Mouse (Mus musculus) CH12.LX (cell line): ENCODE results near the gene Arhgap35. TPM values are rescaled to one million over a fixed set of nuclear protein-coding genes. Genes with fewer than 3 reads are reported as not detected.

Source experiments
- polyA plus RNA-seq: library from polyadenylated mRNA; unstranded; fragments of >175 nt; gene quantifications from 2 replicates; pipeline ENCODE4 v1.2.1, GENCODE M21; 2012; ENCODE audit warnings: low read depth; ENCODE audit not compliant: insufficient read length
- total RNA-seq, 2 experiments: library from RNA; depleted of rRNA; stranded (reverse); fragments of 300-350 nt in 1 of 2; fragments of >200 nt in 1 of 2; gene quantifications; 2 replicates each; pipeline ENCODE4 v1.2.3; 2012 to 2014

Gene Arhgap35
- total and polyA plus RNA-seq, 3 experiments: 3.0 to 7.2 (median 5.3) TPM

Other genes with a start within 250 kb of the Arhgap35 start
- 146 and 181 TPM in 2 replicates for gene Sae1, start 227.2 kb downstream of the Arhgap35 start, total RNA-seq (2012; rRNA removed)
- 160 and 170 TPM in 2 replicates for gene Sae1, start 227.2 kb downstream of the Arhgap35 start, total RNA-seq (2014; rRNA removed)
- 271 and 298 TPM in 2 replicates for gene Sae1, start 227.2 kb downstream of the Arhgap35 start, polyA plus RNA-seq
- gene Zc3h4, start 214.1 kb downstream of the Arhgap35 start, total RNA-seq (2012; rRNA removed): 26.8 and 30.4 TPM in 2 replicates
- gene Zc3h4, start 214.1 kb downstream of the Arhgap35 start, total RNA-seq (2014; rRNA removed): 9.0 and 10.0 TPM in 2 replicates
- 34.0 and 44.2 TPM in 2 replicates for gene Zc3h4, start 214.1 kb downstream of the Arhgap35 start, polyA plus RNA-seq
- 89.1 and 97.8 TPM in 2 replicates for gene Tmem160, start 162.2 kb downstream of the Arhgap35 start, total RNA-seq (2012; rRNA removed)
- 28.8 and 30.9 TPM in 2 replicates for gene Tmem160, start 162.2 kb downstream of the Arhgap35 start, total RNA-seq (2014; rRNA removed)
- gene Tmem160, start 162.2 kb downstream of the Arhgap35 start, polyA plus RNA-seq: 48.9 and 54.4 TPM in 2 replicates
- gene Npas1, start 137.3 kb downstream of the Arhgap35 start, total RNA-seq (2012; rRNA removed): 0.08 and 0.17 TPM in 2 replicates
- gene Npas1, start 137.3 kb downstream of the Arhgap35 start, total RNA-seq (2014; rRNA removed): not detected in 2 replicates
- gene Npas1, start 137.3 kb downstream of the Arhgap35 start, polyA plus RNA-seq: 0.56 and 0.61 TPM in 2 replicates
- not detected in 2 replicates for gene Ceacam15, start 60.7 kb upstream of the Arhgap35 start, total RNA-seq (2012; rRNA removed)
- not detected in 2 replicates for gene Ceacam15, start 60.7 kb upstream of the Arhgap35 start, total RNA-seq (2014; rRNA removed)
- gene Ceacam15, start 60.7 kb upstream of the Arhgap35 start, polyA plus RNA-seq: not detected in 2 replicates
- gene Ceacam9, start 106.9 kb upstream of the Arhgap35 start, total RNA-seq (2012; rRNA removed): not detected in 2 replicates
- not detected in 2 replicates for gene Ceacam9, start 106.9 kb upstream of the Arhgap35 start, total RNA-seq (2014; rRNA removed)
- 0.21 TPM in 1 of 2 replicates, not detected in the other for gene Ceacam9, start 106.9 kb upstream of the Arhgap35 start, polyA plus RNA-seq
- gene Ap2s1, start 123.4 kb upstream of the Arhgap35 start, total RNA-seq (2012; rRNA removed): 232 and 234 TPM in 2 replicates
- 202 and 213 TPM in 2 replicates for gene Ap2s1, start 123.4 kb upstream of the Arhgap35 start, total RNA-seq (2014; rRNA removed)
- 167 and 180 TPM in 2 replicates for gene Ap2s1, start 123.4 kb upstream of the Arhgap35 start, polyA plus RNA-seq
- gene Slc1a5, start 166.3 kb upstream of the Arhgap35 start, total RNA-seq (2012; rRNA removed): 147 and 174 TPM in 2 replicates
- gene Slc1a5, start 166.3 kb upstream of the Arhgap35 start, total RNA-seq (2014; rRNA removed): 115 TPM in 2 replicates
- 191 and 245 TPM in 2 replicates for gene Slc1a5, start 166.3 kb upstream of the Arhgap35 start, polyA plus RNA-seq
- gene Strn4, start 200.9 kb upstream of the Arhgap35 start, total RNA-seq (2012; rRNA removed): 57.4 and 63.5 TPM in 2 replicates
- gene Strn4, start 200.9 kb upstream of the Arhgap35 start, total RNA-seq (2014; rRNA removed): 41.7 and 46.0 TPM in 2 replicates
- gene Strn4, start 200.9 kb upstream of the Arhgap35 start, polyA plus RNA-seq: 69.7 and 74.5 TPM in 2 replicates
- gene Fkrp, start 201.7 kb upstream of the Arhgap35 start, total RNA-seq (2012; rRNA removed): 19.6 and 20.3 TPM in 2 replicates
- 13.0 and 16.5 TPM in 2 replicates for gene Fkrp, start 201.7 kb upstream of the Arhgap35 start, total RNA-seq (2014; rRNA removed)
- gene Fkrp, start 201.7 kb upstream of the Arhgap35 start, polyA plus RNA-seq: 19.6 and 23.4 TPM in 2 replicates
- 18.0 and 18.7 TPM in 2 replicates for gene Prkd2, start 227.9 kb upstream of the Arhgap35 start, total RNA-seq (2012; rRNA removed)
- 8.6 and 9.8 TPM in 2 replicates for gene Prkd2, start 227.9 kb upstream of the Arhgap35 start, total RNA-seq (2014; rRNA removed)
- gene Prkd2, start 227.9 kb upstream of the Arhgap35 start, polyA plus RNA-seq: 32.2 and 39.0 TPM in 2 replicates